Mouse (Mus musculus) heart, postnatal 0 days (tissue): Measurements from ENCODE around the gene Epm2aip1. TPM values are rescaled to one million over a fixed set of nuclear protein-coding genes. Genes with fewer than 3 reads are reported as not detected.

Source experiments
- ATAC-seq: fragments of 200-750 bp; cut with Nextera tagmentation; 2 replicates; pipeline ENCODE4 v1.8.0; 2017; ENCODE audit warnings: low read depth, moderate number of reproducible peaks, moderate library complexity; ENCODE audit not compliant: insufficient read depth
- DNase-seq: peaks from one replicate; pipeline ENCODE4 v3.0.0-alpha.2; 2016; ENCODE audit warnings: low spot score
- H3K27ac ChIP-seq: fragments of 300-500 bp; sonication (generic); 2 replicates; pipeline ENCODE4 v1.5.1; 2014; ENCODE audit warnings: low read depth, mild to moderate bottlenecking
- H3K27me3 ChIP-seq: fragments of 300-500 bp; sonication (generic); 2 replicates; pipeline ENCODE4 v1.6.1; 2014; ENCODE audit warnings: low read length, mixed read lengths; ENCODE audit not compliant: control insufficient read depth, insufficient read depth
- H3K36me3 ChIP-seq: fragments of 300-500 bp; sonication (generic); replicated peaks from 2 replicates; pipeline ENCODE4 v1.6.1; 2014; ENCODE audit warnings: low read length, mixed read lengths; ENCODE audit not compliant: control insufficient read depth, insufficient read depth
- H3K4me1 ChIP-seq: fragments of 300-500 bp; sonication (generic); 2 replicates; pipeline ENCODE4 v1.6.1; 2014; ENCODE audit warnings: antibody characterized with exemption; ENCODE audit not compliant: control insufficient read depth, insufficient read depth
- H3K4me2 ChIP-seq: fragments of 300-500 bp; sonication (generic); 2 replicates; pipeline ENCODE4 v1.6.1; 2014; ENCODE audit warnings: low read depth, mild to moderate bottlenecking, low read length, moderate library complexity
- H3K4me3 ChIP-seq: fragments of 300-500 bp; sonication (generic); 2 replicates; pipeline ENCODE4 v1.5.1; 2014; ENCODE audit warnings: low read depth, low read length
- H3K9ac ChIP-seq: fragments of 300-500 bp; sonication (generic); replicated peaks from 2 replicates; pipeline ENCODE4 v1.6.1; 2014; ENCODE audit warnings: low read depth, low read length, mixed read lengths
- H3K9me3 ChIP-seq: fragments of 300-500 bp; sonication (generic); replicated peaks from 2 replicates; pipeline ENCODE4 v1.6.1; 2016; ENCODE audit warnings: low read length; ENCODE audit not compliant: control insufficient read depth
- CTCF ChIP-seq: IDR thresholded peaks from 2 replicates; pipeline ENCODE4 v1.5.1; 2016; ENCODE audit warnings: antibody characterized with exemption, control low read depth, low read depth
- EP300 ChIP-seq: IDR thresholded peaks from 2 replicates; pipeline ENCODE4 v1.6.1; 2016; ENCODE audit warnings: antibody characterized with exemption, low read depth
- WGBS: fragments of 180-500 bp; shearing (Covaris S2); extraction: QIAGEN DNeasy Blood & Tissue Kit; methylation state at CpG from one replicate; pipeline ENCODE4 v1.1.7; 2014; 5-methylcytosine and 5-hydroxymethylcytosine counted together
- polyA plus RNA-seq: library from polyadenylated mRNA; unstranded; fragments of >200 nt; fragmentation: Nextera tagmentation; extraction: Ambion mirVana; gene quantifications from 2 replicates; pipeline ENCODE4 v1.2.1, GENCODE M21; 2015
- total RNA-seq: library from RNA; depleted of rRNA; stranded (reverse); fragments of >200 nt; gene quantifications from 2 replicates; pipeline ENCODE4 v1.2.3, GENCODE M21; 2014; ENCODE audit warnings: low replicate concordance

Epm2aip1 gene
- total and polyA plus RNA-seq, 2 experiments from 2014 or later: 15.6 to 28.2 TPM

GRCm38 (mm10) chr9:111239821-111240220, 31.9 kb upstream of the Epm2aip1 start:
- no peak overlapping the region for H3K9ac ChIP-seq
- 80% methylated on average over 4 of the region's 4 CpGs for WGBS
- no peak for ATAC-seq

GRCm38 (mm10) chr9:111243384-111243783, 28.3 kb upstream of the Epm2aip1 start:
- 64% methylated on average over 6 of the region's 6 CpGs for WGBS
- ATAC-seq: no peak

More at GRCm38 (mm10) chr9:111239821-111240220, 31.9 kb upstream of the Epm2aip1 start:
- Histone ChIP-seq H3K4me3 (no peak overlapping the region), H3K4me1 (peaks cover 9% of the 10 kb centered on the region), H3K27ac (no peak overlapping the region), H3K9me3 (no peaks in the 10 kb centered on the region), H3K27me3 (no peaks in the 10 kb centered on the region), H3K4me2 (no peak overlapping the region), H3K36me3 (peaks cover 69% of the 10 kb centered on the region)
- DNase-seq: no peak
- TF ChIP-seq CTCF: no peak
- no peak for TF ChIP-seq EP300

GRCm38 (mm10) chr9:111245546-111245945, 26.2 kb upstream of the Epm2aip1 start:
- ATAC-seq: no peak
- Histone ChIP-seq H3K36me3 (peaks cover 34% of the 10 kb centered on the region), H3K4me2 (no peak overlapping the region), H3K27me3 (no peaks in the 10 kb centered on the region), H3K4me3 (no peak overlapping the region), H3K4me1 (peaks cover 21% of the 10 kb centered on the region), H3K9ac (no peak overlapping the region), H3K9me3 (no peaks in the 10 kb centered on the region), H3K27ac (no peak overlapping the region)
- TF ChIP-seq EP300: no peak
- no peak for TF ChIP-seq CTCF
- no peak for DNase-seq
- WGBS: 78% methylated on average over 6 of the region's 6 CpGs

More at GRCm38 (mm10) chr9:111243384-111243783, 28.3 kb upstream of the Epm2aip1 start:
- TF ChIP-seq EP300: no peak
- no peak for TF ChIP-seq CTCF
- Histone ChIP-seq H3K4me3 (no peak overlapping the region), H3K27ac (no peak overlapping the region), H3K9me3 (no peaks in the 10 kb centered on the region), H3K27me3 (no peaks in the 10 kb centered on the region), H3K9ac (no peak overlapping the region), H3K4me1 (peaks cover 17% of the 10 kb centered on the region), H3K36me3 (peaks cover 47% of the 10 kb centered on the region), H3K4me2 (no peak overlapping the region)
- no peak for DNase-seq

- ATAC-seq (peak; percentile 85), DNase-seq (peak; percentile 49)
- WGBS: 19% methylated on average over 3 of the region's 3 CpGs
- Histone ChIP-seq H3K36me3 (peaks cover 46% of the 10 kb centered on the region), H3K27ac (peak overlapping the region; percentile 39; the same call in 1 of the 2 replicates), H3K4me2 (no peak overlapping the region), H3K4me3 (no peak overlapping the region), H3K9ac (no peak overlapping the region), H3K9me3 (no peaks in the 10 kb centered on the region), H3K4me1 (peaks cover 15% of the 10 kb centered on the region), H3K27me3 (no peaks in the 10 kb centered on the region)
- TF ChIP-seq CTCF: peak; percentile 40
- TF ChIP-seq EP300: no peak
Observed at GRCm38 (mm10) chr9:111247682-111248246, 24.0 kb upstream of the Epm2aip1 start.

GRCm38 (mm10) chr9:111252161-111252869, 19.4 kb upstream of the Epm2aip1 start:
- Histone ChIP-seq H3K9ac (no peak overlapping the region), H3K36me3 (peaks cover 66% of the 10 kb centered on the region), H3K4me2 (no peak overlapping the region), H3K4me3 (no peak overlapping the region), H3K27me3 (no peaks in the 10 kb centered on the region), H3K4me1 (peaks cover 10% of the 10 kb centered on the region), H3K9me3 (no peaks in the 10 kb centered on the region), H3K27ac (no peak overlapping the region)
- ATAC-seq (peak; percentile 69), DNase-seq (no peak)
- peak; percentile 52 for TF ChIP-seq CTCF
- no peak for TF ChIP-seq EP300
- 47% methylated on average over 7 of the region's 7 CpGs for whole genome bisulfite sequencing
